Mouse (Mus musculus) kidney, adult 2 months (tissue): ENCODE measurements around the gene Vmn1r213. TPM values are rescaled to one million over a fixed set of nuclear protein-coding genes. Genes with fewer than 3 reads are reported as not detected.

Experiments used
- DNase-seq: peaks from one replicate; pipeline ENCODE4 v3.0.0; 2021
- H3K27ac ChIP-seq: fragments of 200-500 bp; 2 replicates; pipeline ENCODE4 v1.5.1; 2012; ENCODE audit warnings: low read depth, low read length, control low read depth, inconsistent platforms; ENCODE audit not compliant: insufficient read depth
- H3K27me3 ChIP-seq: fragments of 200-500 bp; replicated peaks from 2 replicates; pipeline ENCODE4 v1.6.1; 2012; ENCODE audit warnings: mild to moderate bottlenecking, moderate library complexity, low read length, inconsistent platforms; ENCODE audit not compliant: control insufficient read depth, insufficient read depth
- H3K36me3 ChIP-seq: fragments of 200-500 bp; 2 replicates; pipeline ENCODE4 v1.6.1; 2012; ENCODE audit warnings: mild to moderate bottlenecking, moderate library complexity, low read length, inconsistent platforms; ENCODE audit not compliant: control insufficient read depth, insufficient read depth
- H3K4me1 ChIP-seq: fragments of 200-500 bp; 2 replicates; pipeline ENCODE4 v1.6.1; 2011; ENCODE audit warnings: low read length; ENCODE audit not compliant: control insufficient read depth, insufficient read depth
- H3K4me3 ChIP-seq: fragments of 200-500 bp; 2 replicates; pipeline ENCODE4 v1.5.1; 2011; ENCODE audit warnings: mild to moderate bottlenecking, low read depth, low read length, control low read depth; ENCODE audit not compliant: insufficient read depth
- CTCF ChIP-seq: fragments of 200-500 bp; conservative IDR thresholded peaks from 2 replicates; pipeline ENCODE4 v1.5.1; 2011; ENCODE audit warnings: low read depth, mild to moderate bottlenecking, control low read depth, low read length, moderate library complexity, mixed read lengths; ENCODE audit not compliant: insufficient read depth, insufficient read length
- POLR2A ChIP-seq: fragments of 200-500 bp; IDR thresholded peaks from one replicate; pipeline ENCODE4 v1.6.1; 2011; ENCODE audit warnings: low read depth, low read length, control low read depth
- WGBS: fragments of 180-500 bp; shearing (Covaris S2); methylation state at CpG from one replicate; pipeline ENCODE4 v1.1.7; 2018; 5-methylcytosine and 5-hydroxymethylcytosine counted together
- polyA plus RNA-seq: library from polyadenylated mRNA; depleted of rRNA; stranded (reverse); fragments of >200 nt; gene quantifications from 2 replicates; pipeline ENCODE4 v1.2.3, GENCODE M21; 2012; rRNA removed

Vmn1r213 gene
- polyA plus RNA-seq, 1 experiment: not detected

GRCm38 (mm10) chr13:23057778-23058177 is 50.3 kb downstream of the Vmn1r213 start:
- WGBS: 53% methylated on average over 1 of the region's 1 CpGs
- H3K4me1 ChIP-seq: no peaks in the 10 kb centered on the region
- no peak overlapping the region for H3K4me3 ChIP-seq
- H3K36me3 ChIP-seq: no peaks in the 10 kb centered on the region
- TF ChIP-seq CTCF (no peak), POLR2A (no peak)
- H3K27me3 ChIP-seq: no peaks in the 10 kb centered on the region; the same call in 1 of the 2 replicates
- DNase-seq: no peak
- H3K27ac ChIP-seq: no peak overlapping the region

Other genes starting within 250 kb of the Vmn1r213 start
- gene Vmn1r208, start 230.3 kb upstream of the Vmn1r213 start, polyA plus RNA-seq: not detected in 2 replicates
- gene Vmn1r209, start 198.0 kb upstream of the Vmn1r213 start, polyA plus RNA-seq: not detected in 2 replicates
- not detected in 2 replicates for gene Vmn1r210, start 176.3 kb upstream of the Vmn1r213 start, polyA plus RNA-seq
- not detected in 2 replicates for gene Vmn1r211, start 150.1 kb upstream of the Vmn1r213 start, polyA plus RNA-seq
- gene Vmn1r212, start 123.5 kb upstream of the Vmn1r213 start, polyA plus RNA-seq: not detected in 2 replicates
- not detected in 2 replicates for gene Vmn1r214, start 22.8 kb downstream of the Vmn1r213 start, polyA plus RNA-seq
- not detected in 2 replicates for gene Vmn1r215, start 60.4 kb downstream of the Vmn1r213 start, polyA plus RNA-seq
- not detected in 2 replicates for gene Vmn1r217, start 110.6 kb downstream of the Vmn1r213 start, polyA plus RNA-seq
- gene Vmn1r218, start 125.5 kb downstream of the Vmn1r213 start, polyA plus RNA-seq: not detected in 2 replicates
- gene Vmn1r219, start 151.7 kb downstream of the Vmn1r213 start, polyA plus RNA-seq: not detected in 2 replicates
- gene Vmn1r220, start 180.3 kb downstream of the Vmn1r213 start, polyA plus RNA-seq: not detected in 2 replicates
- not detected in 2 replicates for gene Vmn1r221, start 206.5 kb downstream of the Vmn1r213 start, polyA plus RNA-seq
- not detected in 2 replicates for gene Vmn1r222, start 228.3 kb downstream of the Vmn1r213 start, polyA plus RNA-seq
- gene Vmn1r223, start 239.5 kb downstream of the Vmn1r213 start, polyA plus RNA-seq: not detected in 2 replicates